Mouse (Mus musculus): ENCODE data around the gene Siah2. TPM values are rescaled to one million over a fixed set of nuclear protein-coding genes. Genes with fewer than 3 reads are reported as not detected.

The Siah2 gene
- polyA plus RNA-seq (2012; rRNA removed), result 14.0 and 30.0 TPM in 2 replicates

- Histone ChIP-seq H3K4me3 (ENCODE audit: low read depth, low read length) (peak within 1 kb of the TSS; percentile 83), H3K36me3 (ENCODE audit: control insufficient read depth, insufficient read depth, low read length) (no peaks in the 10 kb centered on the region), H3K4me1 (ENCODE audit: control insufficient read depth, insufficient read depth, insufficient read length, low read length) (peaks cover 7% of the 10 kb centered on the region; the same call in 1 of the 2 replicates), H3K27me3 (ENCODE audit: control insufficient read depth, insufficient read depth, low read length) (no peaks in the 10 kb centered on the region), H3K27ac (ENCODE audit: insufficient read depth, low read depth, low read length) (peak within 1 kb of the TSS; percentile 84)
- WGBS, result under 1% methylated on average over 86 of the region's 87 CpGs
- TF ChIP-seq POLR2A (IDR thresholded peaks at IDR 0.05; ENCODE audit: low read depth, low read length) (peak; percentile 60), CTCF (IDR thresholded peaks at IDR 0.05; ENCODE audit: extremely low read depth, insufficient read length, insufficient replicate concordance, low read depth, low read length) (no peak)
Observed at GRCm38 (mm10) chr3:58691997-58692721, at the start of gene Siah2. Gene Siah2, minus strand, starts transcription at chr3:58692400.

DNA sequence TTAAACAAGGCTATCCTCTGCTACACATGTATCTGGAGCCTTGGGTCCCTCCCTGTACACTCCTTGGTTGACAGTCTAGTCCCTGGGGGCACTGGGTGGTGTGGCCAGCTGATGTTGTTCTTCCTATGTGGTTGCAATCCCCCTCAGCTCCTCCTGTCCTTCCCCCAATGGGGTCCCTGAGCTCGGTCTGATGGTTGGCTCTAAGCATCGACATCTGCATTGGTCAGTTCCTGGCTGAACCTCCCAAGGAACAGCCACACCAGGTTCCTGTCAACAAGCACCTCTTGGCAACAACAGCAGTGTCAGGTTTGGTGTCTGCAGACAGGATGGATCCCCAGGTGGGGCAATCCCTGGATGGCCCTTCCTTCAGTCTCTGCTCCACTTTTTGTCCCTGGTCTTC, 47.3 kb upstream of the Siah2 start:
- 53% methylated on average over 2 of the region's 2 CpGs for WGBS
- TF ChIP-seq CTCF (IDR thresholded peaks at IDR 0.05; ENCODE audit: extremely low read depth, insufficient read length, insufficient replicate concordance, low read depth, low read length) (no peak), POLR2A (IDR thresholded peaks at IDR 0.05; ENCODE audit: low read depth, low read length) (no peak)
- Histone ChIP-seq H3K27me3 (ENCODE audit: control insufficient read depth, insufficient read depth, low read length) (no peaks in the 10 kb centered on the region), H3K27ac (ENCODE audit: insufficient read depth, low read depth, low read length) (no peak overlapping the region), H3K36me3 (ENCODE audit: control insufficient read depth, insufficient read depth, low read length) (no peaks in the 10 kb centered on the region), H3K4me1 (ENCODE audit: control insufficient read depth, insufficient read depth, insufficient read length, low read length) (no peaks in the 10 kb centered on the region), H3K4me3 (ENCODE audit: low read depth, low read length) (no peak overlapping the region)

DNA sequence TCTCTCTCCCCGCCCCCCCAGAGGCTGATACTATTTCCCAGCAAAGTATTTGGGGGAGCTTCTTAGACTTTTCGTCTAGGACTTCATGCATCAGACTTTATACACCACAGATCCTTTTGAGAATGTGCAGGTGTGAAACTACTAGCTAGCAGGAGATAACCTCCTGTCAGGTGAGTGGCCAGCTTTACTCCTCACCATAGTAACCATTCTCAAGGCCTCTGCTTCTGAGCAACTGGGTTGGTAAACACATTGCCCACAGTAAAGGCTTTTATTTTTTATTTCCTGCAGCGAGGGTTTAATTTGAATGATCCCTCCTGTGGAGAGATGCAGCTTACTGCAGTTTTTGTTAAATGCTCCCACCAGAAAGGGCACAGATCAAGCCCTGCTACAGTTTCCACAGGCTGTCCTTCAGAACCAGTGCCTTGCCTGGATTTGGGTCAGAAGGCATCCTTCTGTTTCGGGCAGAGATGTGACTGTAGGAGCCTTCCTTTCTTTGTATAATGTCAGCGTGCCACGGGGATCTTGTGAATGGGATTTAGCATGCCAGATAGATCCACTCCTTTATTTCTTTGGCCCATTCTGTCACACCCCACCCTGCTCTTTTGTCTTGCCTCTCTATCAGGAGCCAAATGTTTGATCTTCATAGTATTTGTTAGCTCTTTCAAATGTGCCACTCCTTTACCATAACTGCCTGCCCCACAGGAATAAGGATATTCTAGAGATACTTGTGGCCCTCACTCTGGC, 46.3 kb upstream of the Siah2 start:
- Histone ChIP-seq H3K4me3 (ENCODE audit: low read depth, low read length) (no peak overlapping the region), H3K36me3 (ENCODE audit: control insufficient read depth, insufficient read depth, low read length) (no peaks in the 10 kb centered on the region), H3K27ac (ENCODE audit: insufficient read depth, low read depth, low read length) (no peak overlapping the region), H3K4me1 (ENCODE audit: control insufficient read depth, insufficient read depth, insufficient read length, low read length) (no peaks in the 10 kb centered on the region), H3K27me3 (ENCODE audit: control insufficient read depth, insufficient read depth, low read length) (no peaks in the 10 kb centered on the region)
- 26% methylated on average over 6 of the region's 6 CpGs for WGBS
- no peak for TF ChIP-seq POLR2A (IDR thresholded peaks at IDR 0.05; ENCODE audit: low read depth, low read length)
- TF ChIP-seq CTCF (IDR thresholded peaks at IDR 0.05; ENCODE audit: extremely low read depth, insufficient read length, insufficient replicate concordance, low read depth, low read length), result no peak

- Histone ChIP-seq H3K4me1 (ENCODE audit: control insufficient read depth, insufficient read depth, insufficient read length, low read length) (no peaks in the 10 kb centered on the region), H3K36me3 (ENCODE audit: control insufficient read depth, insufficient read depth, low read length) (no peaks in the 10 kb centered on the region), H3K27me3 (ENCODE audit: control insufficient read depth, insufficient read depth, low read length) (no peaks in the 10 kb centered on the region), H3K27ac (ENCODE audit: insufficient read depth, low read depth, low read length) (no peak overlapping the region), H3K4me3 (ENCODE audit: low read depth, low read length) (no peak overlapping the region)
- 83% methylated on average over 5 of the region's 5 CpGs for WGBS
- TF ChIP-seq POLR2A (IDR thresholded peaks at IDR 0.05; ENCODE audit: low read depth, low read length), result no peak
- TF ChIP-seq CTCF (IDR thresholded peaks at IDR 0.05; ENCODE audit: extremely low read depth, insufficient read length, insufficient replicate concordance, low read depth, low read length), result no peak
Observed at GRCm38 (mm10) chr3:58731520-58731919, 39.3 kb upstream of the Siah2 start.

- no peaks in the 10 kb centered on the region for H3K27me3 ChIP-seq (ENCODE audit: control insufficient read depth, insufficient read depth, low read length)
- no peaks in the 10 kb centered on the region for H3K4me1 ChIP-seq (ENCODE audit: control insufficient read depth, insufficient read depth, insufficient read length, low read length)
- no peak overlapping the region for H3K27ac ChIP-seq (ENCODE audit: insufficient read depth, low read depth, low read length)
- 73% methylated on average over 3 of the region's 3 CpGs for WGBS
- H3K36me3 ChIP-seq (ENCODE audit: control insufficient read depth, insufficient read depth, low read length), result no peaks in the 10 kb centered on the region
- no peak overlapping the region for H3K4me3 ChIP-seq (ENCODE audit: low read depth, low read length)
- TF ChIP-seq POLR2A (IDR thresholded peaks at IDR 0.05; ENCODE audit: low read depth, low read length) (no peak), CTCF (IDR thresholded peaks at IDR 0.05; ENCODE audit: extremely low read depth, insufficient read length, insufficient replicate concordance, low read depth, low read length) (no peak)
Observed at GRCm38 (mm10) chr3:58730580-58730979, 38.4 kb upstream of the Siah2 start.

- H3K27ac ChIP-seq (ENCODE audit: insufficient read depth, low read depth, low read length), result no peak overlapping the region
- H3K4me3 ChIP-seq (ENCODE audit: low read depth, low read length), result no peak overlapping the region
- TF ChIP-seq POLR2A (IDR thresholded peaks at IDR 0.05; ENCODE audit: low read depth, low read length) (no peak), CTCF (IDR thresholded peaks at IDR 0.05; ENCODE audit: extremely low read depth, insufficient read length, insufficient replicate concordance, low read depth, low read length) (no peak)
- no peaks in the 10 kb centered on the region for H3K36me3 ChIP-seq (ENCODE audit: control insufficient read depth, insufficient read depth, low read length)
- H3K4me1 ChIP-seq (ENCODE audit: control insufficient read depth, insufficient read depth, insufficient read length, low read length), result no peaks in the 10 kb centered on the region
- no peaks in the 10 kb centered on the region for H3K27me3 ChIP-seq (ENCODE audit: control insufficient read depth, insufficient read depth, low read length)
Observed at GRCm38 (mm10) chr3:58729549-58729948, 37.3 kb upstream of the Siah2 start.

- TF ChIP-seq POLR2A (IDR thresholded peaks at IDR 0.05; ENCODE audit: low read depth, low read length), result no peak
- no peak for TF ChIP-seq CTCF (IDR thresholded peaks at IDR 0.05; ENCODE audit: extremely low read depth, insufficient read length, insufficient replicate concordance, low read depth, low read length)
- 76% methylated on average over 4 of the region's 4 CpGs for WGBS
- Histone ChIP-seq H3K27me3 (ENCODE audit: control insufficient read depth, insufficient read depth, low read length) (no peaks in the 10 kb centered on the region), H3K27ac (ENCODE audit: insufficient read depth, low read depth, low read length) (no peak overlapping the region), H3K4me3 (ENCODE audit: low read depth, low read length) (no peak overlapping the region), H3K4me1 (ENCODE audit: control insufficient read depth, insufficient read depth, insufficient read length, low read length) (no peaks in the 10 kb centered on the region), H3K36me3 (ENCODE audit: control insufficient read depth, insufficient read depth, low read length) (no peaks in the 10 kb centered on the region)
Observed at GRCm38 (mm10) chr3:58727601-58728000, 35.4 kb upstream of the Siah2 start.

All from small intestine, adult 2 months (tissue).